Mouse (Mus musculus) ES-E14 (cell line): ENCODE data around the gene Adssl1.

Experiments
- CHD2 ChIP-seq: IDR thresholded peaks from 2 replicates; pipeline ENCODE4 v1.6.1; 2014; ENCODE audit warnings: mild to moderate bottlenecking, low read depth, low read length, inconsistent platforms
- MAFK ChIP-seq: IDR thresholded peaks from 2 replicates; pipeline ENCODE4 v1.6.1; 2014; ENCODE audit warnings: mild to moderate bottlenecking, low read depth, low read length, inconsistent platforms; ENCODE audit not compliant: insufficient read depth

- TF ChIP-seq MAFK (no peak), CHD2 (no peak)
Measured at GRCm38 (mm10) chr12:112673576-112674091, 53.8 kb downstream of the Adssl1 start.
